Mouse (Mus musculus) heart, embryonic 12.5 days (tissue): ENCODE data around the gene Ifna6. TPM values are rescaled to one million over a fixed set of nuclear protein-coding genes. Genes with fewer than 3 reads are reported as not detected.
"Not testable (repeated sequence)": the region's sequence is repeated elsewhere in the genome, so short reads cannot be mapped to it uniquely, and the experiment has no call there.

Experiments
- ATAC-seq: fragments of 200-750 bp; cut with Nextera tagmentation; 2 replicates; pipeline ENCODE4 v1.8.0; 2017; ENCODE audit warnings: moderate TSS enrichment, moderate library complexity; ENCODE audit not compliant: insufficient number of reproducible peaks, low FRiP score
- H3K27ac ChIP-seq: fragments of 300-500 bp; sonication (generic); 2 replicates; pipeline ENCODE4 v1.5.1; 2016; ENCODE audit warnings: mild to moderate bottlenecking, moderate library complexity; ENCODE audit not compliant: poor library complexity, severe bottlenecking
- H3K27me3 ChIP-seq: fragments of 300-500 bp; sonication (generic); replicated peaks from 2 replicates; pipeline ENCODE4 v1.6.1; 2016; ENCODE audit warnings: mild to moderate bottlenecking, moderate library complexity
- H3K36me3 ChIP-seq: fragments of 300-500 bp; sonication (generic); 2 replicates; pipeline ENCODE4 v1.6.1; 2016; ENCODE audit warnings: mild to moderate bottlenecking, moderate library complexity
- H3K4me1 ChIP-seq: fragments of 300-500 bp; sonication (generic); replicated peaks from 2 replicates; pipeline ENCODE4 v1.6.1; 2016; ENCODE audit warnings: mild to moderate bottlenecking
- H3K4me2 ChIP-seq: fragments of 300-500 bp; sonication (generic); 2 replicates; pipeline ENCODE4 v1.6.1; 2016; ENCODE audit warnings: mild to moderate bottlenecking, moderate library complexity
- H3K4me3 ChIP-seq: fragments of 300-500 bp; sonication (generic); 2 replicates; pipeline ENCODE4 v1.5.1; 2016; ENCODE audit warnings: mild to moderate bottlenecking
- H3K9ac ChIP-seq: fragments of 300-500 bp; sonication (generic); 2 replicates; pipeline ENCODE4 v1.6.1; 2016; ENCODE audit warnings: mild to moderate bottlenecking, moderate library complexity
- H3K9me3 ChIP-seq: fragments of 300-500 bp; sonication (generic); replicated peaks from 2 replicates; pipeline ENCODE4 v1.6.1; 2016; ENCODE audit warnings: mild to moderate bottlenecking, moderate library complexity
- WGBS: fragments of 180-500 bp; shearing (Covaris S2); methylation state at CpG from one replicate; pipeline ENCODE4 v1.1.7; 2016; 5-methylcytosine and 5-hydroxymethylcytosine counted together
- polyA plus RNA-seq: library from polyadenylated mRNA; unstranded; fragments of >200 nt; fragmentation: Nextera tagmentation; extraction: Ambion mirVana; gene quantifications from 2 replicates; pipeline ENCODE4 v1.2.1, GENCODE M21; 2016

Ifna6 gene
- polyA plus RNA-seq, 1 experiment from 2014 or later = not detected

- no CpG with 5 or more reads among the region's 29 CpGs for WGBS
- H3K4me2 ChIP-seq = peak within 1 kb of the TSS; percentile 49
- not testable (repeated sequence) for ATAC-seq
Observed at GRCm38 (mm10) chr4:88802954-88803353, 24.3 kb upstream of the Ifna6 start, which contains the start of gene Gm13287. Gene Gm13287, plus strand, starts transcription at chr4:88803254.

GRCm38 (mm10) chr4:88805231-88805630, 22.0 kb upstream of the Ifna6 start, which contains the start of gene Gm13288:
Gene Gm13288, plus strand, starts transcription at chr4:88805531.
- no CpG with 5 or more reads among the region's 8 CpGs for WGBS
- H3K4me3 ChIP-seq, H3K27me3 ChIP-seq, H3K9ac ChIP-seq, H3K9me3 ChIP-seq, H3K36me3 ChIP-seq, H3K27ac ChIP-seq, H3K4me1 ChIP-seq, ATAC-seq: not testable (repeated sequence)
- H3K4me2 ChIP-seq = peak within 1 kb of the TSS; percentile 44

More at GRCm38 (mm10) chr4:88802954-88803353, 24.3 kb upstream of the Ifna6 start, which contains the start of gene Gm13287:
- not testable (repeated sequence) for H3K4me1 ChIP-seq, H3K4me3 ChIP-seq, H3K36me3 ChIP-seq, H3K27ac ChIP-seq, H3K9ac ChIP-seq, H3K9me3 ChIP-seq, H3K27me3 ChIP-seq

- WGBS = 0% methylated on average over 8 of the region's 34 CpGs
- not testable (repeated sequence) for H3K9me3 ChIP-seq, H3K27me3 ChIP-seq, H3K27ac ChIP-seq, H3K9ac ChIP-seq, ATAC-seq, H3K4me3 ChIP-seq, H3K36me3 ChIP-seq, H3K4me1 ChIP-seq
- H3K4me2 ChIP-seq = peak overlapping the region; percentile 44
Observed at GRCm38 (mm10) chr4:88805761-88806160, 21.5 kb upstream of the Ifna6 start.

- H3K4me2 ChIP-seq = no peak within 1 kb of the TSS
- no peak for ATAC-seq
- H3K4me1 ChIP-seq = no peaks in the 10 kb centered on the region
- H3K9me3 ChIP-seq = no peaks in the 10 kb centered on the region
- no peaks in the 10 kb centered on the region for H3K36me3 ChIP-seq
- 0 out of 2 replicates have a peak, but pooled peaks cover 8% of the 10 kb centered on the region for H3K27me3 ChIP-seq
- H3K4me3 ChIP-seq = no peak within 1 kb of the TSS
- 58% methylated on average over 3 of the region's 3 CpGs for WGBS
- no peak within 1 kb of the TSS for H3K27ac ChIP-seq
- H3K9ac ChIP-seq = no peak within 1 kb of the TSS
Observed at GRCm38 (mm10) chr4:88815928-88816327, 11.3 kb upstream of the Ifna6 start, which contains the start of gene Ifna7. Gene Ifna7, plus strand, starts transcription at chr4:88816228.

GRCm38 (mm10) chr4:88819659-88820058, 7.6 kb upstream of the Ifna6 start, which contains the start of gene Ifna11:
Gene Ifna11, plus strand, starts transcription at chr4:88819959.
- Histone ChIP-seq H3K9ac (no peak within 1 kb of the TSS), H3K27ac (no peak within 1 kb of the TSS), H3K36me3 (no peaks in the 10 kb centered on the region), H3K4me1 (no peaks in the 10 kb centered on the region), H3K4me3 (no peak within 1 kb of the TSS), H3K4me2 (no peak within 1 kb of the TSS), H3K27me3 (0 out of 2 replicates have a peak, but pooled peaks cover 6% of the 10 kb centered on the region), H3K9me3 (no peaks in the 10 kb centered on the region)
- 82% methylated on average over 1 of the region's 1 CpGs for WGBS
- no peak for ATAC-seq

GRCm38 (mm10) chr4:88822995-88823394, 4.2 kb upstream of the Ifna6 start:
- no peak for ATAC-seq
- Histone ChIP-seq H3K9ac (no peak overlapping the region), H3K27me3 (no peaks in the 10 kb centered on the region), H3K4me1 (no peaks in the 10 kb centered on the region), H3K9me3 (no peaks in the 10 kb centered on the region), H3K27ac (no peak overlapping the region), H3K36me3 (no peaks in the 10 kb centered on the region), H3K4me3 (no peak overlapping the region), H3K4me2 (no peak overlapping the region)
- 25% methylated on average over 4 of the region's 4 CpGs for WGBS

- no peak overlapping the region for H3K4me2 ChIP-seq
- 28% methylated on average over 4 of the region's 4 CpGs for WGBS
Observed at GRCm38 (mm10) chr4:88830523-88830922, 3.3 kb downstream of the Ifna6 start.

GRCm38 (mm10) chr4:88835225-88835624, 8.0 kb downstream of the Ifna6 start, which contains the start of gene Ifna5:
Gene Ifna5, plus strand, starts transcription at chr4:88835525.
- not testable (repeated sequence) for ATAC-seq, H3K4me3 ChIP-seq, H3K4me1 ChIP-seq, H3K27me3 ChIP-seq, H3K27ac ChIP-seq, H3K4me2 ChIP-seq, H3K9me3 ChIP-seq, H3K36me3 ChIP-seq, H3K9ac ChIP-seq
- WGBS = 58% methylated on average over 1 of the region's 1 CpGs

More at GRCm38 (mm10) chr4:88830523-88830922, 3.3 kb downstream of the Ifna6 start:
- no peaks in the 10 kb centered on the region; the same call in 1 of the 2 replicates for H3K27me3 ChIP-seq
- no peak overlapping the region for H3K4me3 ChIP-seq
- no peak for ATAC-seq
- no peaks in the 10 kb centered on the region for H3K4me1 ChIP-seq
- H3K27ac ChIP-seq = no peak overlapping the region
- no peak overlapping the region for H3K9ac ChIP-seq
- no peaks in the 10 kb centered on the region for H3K9me3 ChIP-seq
- no peaks in the 10 kb centered on the region for H3K36me3 ChIP-seq

- Histone ChIP-seq H3K36me3 (no peaks in the 10 kb centered on the region), H3K4me2 (no peak overlapping the region), H3K9me3 (no peaks in the 10 kb centered on the region), H3K27ac (no peak overlapping the region), H3K27me3 (peaks cover 5% of the 10 kb centered on the region; the same call in 1 of the 2 replicates), H3K9ac (no peak overlapping the region), H3K4me3 (no peak overlapping the region), H3K4me1 (no peaks in the 10 kb centered on the region)
- WGBS = 40% methylated on average over 3 of the region's 3 CpGs
- no peak for ATAC-seq
Observed at GRCm38 (mm10) chr4:88838828-88839227, 11.6 kb downstream of the Ifna6 start.

GRCm38 (mm10) chr4:88840058-88840457, 12.8 kb downstream of the Ifna6 start:
- peaks cover 5% of the 10 kb centered on the region; the same call in 1 of the 2 replicates for H3K27me3 ChIP-seq
- H3K27ac ChIP-seq = no peak overlapping the region
- no peak for ATAC-seq
- no peak overlapping the region for H3K4me3 ChIP-seq
- no peak overlapping the region for H3K4me2 ChIP-seq
- H3K4me1 ChIP-seq = no peaks in the 10 kb centered on the region
- WGBS = 58% methylated on average over 3 of the region's 3 CpGs
- no peaks in the 10 kb centered on the region for H3K9me3 ChIP-seq
- H3K9ac ChIP-seq = no peak overlapping the region
- H3K36me3 ChIP-seq = no peaks in the 10 kb centered on the region

GRCm38 (mm10) chr4:88841438-88841911, 14.3 kb downstream of the Ifna6 start, which contains the start of gene Ifna4:
Gene Ifna4, plus strand, starts transcription at chr4:88841861.
- H3K9me3 ChIP-seq = no peaks in the 10 kb centered on the region
- peaks cover 5% of the 10 kb centered on the region; the same call in 1 of the 2 replicates for H3K27me3 ChIP-seq
- no peaks in the 10 kb centered on the region for H3K4me1 ChIP-seq
- no peak within 1 kb of the TSS for H3K27ac ChIP-seq
- H3K4me3 ChIP-seq = no peak within 1 kb of the TSS
- H3K4me2 ChIP-seq = no peak within 1 kb of the TSS
- ATAC-seq = no peak
- H3K9ac ChIP-seq = no peak within 1 kb of the TSS
- 53% methylated on average over 2 of the region's 2 CpGs for WGBS
- no peaks in the 10 kb centered on the region for H3K36me3 ChIP-seq

- no peak for ATAC-seq
- 47% methylated on average over 2 of the region's 2 CpGs for WGBS
- no peaks in the 10 kb centered on the region for H3K36me3 ChIP-seq
- H3K9ac ChIP-seq = no peak overlapping the region
- H3K9me3 ChIP-seq = no peaks in the 10 kb centered on the region
- no peak overlapping the region for H3K4me2 ChIP-seq
- H3K4me1 ChIP-seq = no peaks in the 10 kb centered on the region
- H3K27me3 ChIP-seq = peaks cover 5% of the 10 kb centered on the region; the same call in 1 of the 2 replicates
- no peak overlapping the region for H3K4me3 ChIP-seq
- no peak overlapping the region for H3K27ac ChIP-seq
Observed at GRCm38 (mm10) chr4:88845334-88845733, 18.1 kb downstream of the Ifna6 start.
